Mouse (Mus musculus) gonadal fat pad, adult 2 months (tissue): ENCODE data around the gene Gab3. TPM values are rescaled to one million over a fixed set of nuclear protein-coding genes. Genes with fewer than 3 reads are reported as not detected.
A peak's percentile ranks its signal among the peaks of the same experiment; 100 is the strongest.

Source experiments
- DNase-seq: peaks from one replicate; pipeline ENCODE4 v3.0.0-alpha.2; 2012; ENCODE audit warnings: low read depth
- polyA plus RNA-seq: library from polyadenylated mRNA; depleted of rRNA; stranded (reverse); fragments of >200 nt; gene quantifications from 2 replicates; pipeline ENCODE4 v1.2.3, GENCODE M21; 2012; rRNA removed

Gab3 gene
- 0.63 and 1.2 TPM in 2 replicates for polyA plus RNA-seq

- DNase-seq = no peak
Measured at GRCm38 (mm10) chrX:75084774-75085508, at the start of gene Gab3. TSS of gene Gab3 (minus strand) at chrX:75085458.

- no peak for DNase-seq
Measured at GRCm38 (mm10) chrX:75130467-75131160, 45.4 kb upstream of the Gab3 start, which contains the start of gene Mpp1. TSS of gene Mpp1 (minus strand) at chrX:75131016.

GRCm38 (mm10) chrX:75129474-75129873, 44.2 kb upstream of the Gab3 start:
- DNase-seq = no peak

- no peak for DNase-seq
Measured at GRCm38 (mm10) chrX:75128333-75128980, 43.2 kb upstream of the Gab3 start.

- DNase-seq = no peak
Measured at GRCm38 (mm10) chrX:75126893-75127292, 41.6 kb upstream of the Gab3 start.

- DNase-seq = no peak
Measured at GRCm38 (mm10) chrX:75125606-75126005, 40.3 kb upstream of the Gab3 start.

GRCm38 (mm10) chrX:75115550-75115949, 30.3 kb upstream of the Gab3 start:
- DNase-seq = no peak

GRCm38 (mm10) chrX:75102293-75102692, 17.0 kb upstream of the Gab3 start:
- DNase-seq = no peak

GRCm38 (mm10) chrX:75098799-75099198, 13.5 kb upstream of the Gab3 start:
- no peak for DNase-seq

- DNase-seq = no peak
Measured at GRCm38 (mm10) chrX:75096163-75096770, 11.0 kb upstream of the Gab3 start.

- DNase-seq = peak; percentile 45
Measured at GRCm38 (mm10) chrX:75095369-75096162, 10.3 kb upstream of the Gab3 start, which contains the start of gene Dkc1. TSS of gene Dkc1 (plus strand) at chrX:75095854.

- DNase-seq = no peak
Measured at GRCm38 (mm10) chrX:75085654-75086053, 396 bp upstream of the Gab3 start.

- no peak for DNase-seq
Measured at GRCm38 (mm10) chrX:75083982-75084773, 1.1 kb downstream of the Gab3 start.

GRCm38 (mm10) chrX:75082351-75082750, 2.9 kb downstream of the Gab3 start:
- no peak for DNase-seq

- no peak for DNase-seq
Measured at GRCm38 (mm10) chrX:75056120-75056775, 29.0 kb downstream of the Gab3 start.

- DNase-seq = no peak
Measured at GRCm38 (mm10) chrX:75046921-75047635, 38.2 kb downstream of the Gab3 start.

- DNase-seq = no peak
Measured at GRCm38 (mm10) chrX:75045931-75046330, 39.3 kb downstream of the Gab3 start.

- no peak for DNase-seq
Measured at GRCm38 (mm10) chrX:75044595-75044994, 40.7 kb downstream of the Gab3 start.

GRCm38 (mm10) chrX:75036626-75037025, 48.6 kb downstream of the Gab3 start:
- DNase-seq = no peak
